Mouse (Mus musculus): ENCODE results near the gene Poll. TPM values are rescaled to one million over a fixed set of nuclear protein-coding genes. Genes with fewer than 3 reads are reported as not detected.

Poll gene
- polyA plus RNA-seq, 1 experiment from 2014 or later: 6.0 TPM

- no peaks in the 10 kb centered on the region for H3K27me3 ChIP-seq (ENCODE audit: control insufficient read depth, insufficient read depth, low read length)
- 45% methylated on average over 8 of the region's 8 CpGs for WGBS
- DNase-seq (ENCODE audit: low spot score) (no peak), ATAC-seq (ENCODE audit: low FRiP score, low TSS enrichment) (no peak)
- H3K4me3 ChIP-seq (ENCODE audit: low read depth, low read length): no peak overlapping the region
- no peak for TF ChIP-seq EP300 (optimal IDR thresholded peaks at IDR 0.05)
- no peak for TF ChIP-seq CTCF (IDR thresholded peaks at IDR 0.05; ENCODE audit: low read depth)
- H3K36me3 ChIP-seq (ENCODE audit: control insufficient read depth, insufficient read depth, low read length): peaks cover 10% of the 10 kb centered on the region; the same call in 1 of the 2 replicates
- no peak overlapping the region for H3K27ac ChIP-seq (replicated peaks)
- H3K9me3 ChIP-seq (ENCODE audit: control insufficient read depth, low read length): no peaks in the 10 kb centered on the region
- no peak overlapping the region for H3K4me2 ChIP-seq (replicated peaks; ENCODE audit: low read depth)
- H3K4me1 ChIP-seq (replicated peaks; ENCODE audit: control insufficient read depth, insufficient read depth): no peaks in the 10 kb centered on the region
- no peak overlapping the region for H3K9ac ChIP-seq (ENCODE audit: low read length)
Measured at GRCm38 (mm10) chr19:45582161-45582560, 21.8 kb upstream of the Poll start.

GRCm38 (mm10) chr19:45581257-45581656 lies 20.9 kb upstream of the Poll start:
- no peaks in the 10 kb centered on the region for H3K9me3 ChIP-seq (ENCODE audit: control insufficient read depth, low read length)
- TF ChIP-seq CTCF (IDR thresholded peaks at IDR 0.05; ENCODE audit: low read depth) (peak; percentile 80), EP300 (optimal IDR thresholded peaks at IDR 0.05) (no peak)
- no peak overlapping the region for H3K4me2 ChIP-seq (replicated peaks; ENCODE audit: low read depth)
- no peak overlapping the region for H3K9ac ChIP-seq (ENCODE audit: low read length)
- H3K27me3 ChIP-seq (ENCODE audit: control insufficient read depth, insufficient read depth, low read length): no peaks in the 10 kb centered on the region
- DNase-seq (ENCODE audit: low spot score) (peak; percentile 78), ATAC-seq (ENCODE audit: low FRiP score, low TSS enrichment) (peak; percentile 54; the same call in 1 of the 2 replicates)
- peaks cover 14% of the 10 kb centered on the region; the same call in 1 of the 2 replicates for H3K36me3 ChIP-seq (ENCODE audit: control insufficient read depth, insufficient read depth, low read length)
- no peak overlapping the region for H3K4me3 ChIP-seq (ENCODE audit: low read depth, low read length)
- WGBS: 47% methylated on average over 3 of the region's 3 CpGs
- H3K27ac ChIP-seq (replicated peaks): no peak overlapping the region
- no peaks in the 10 kb centered on the region for H3K4me1 ChIP-seq (replicated peaks; ENCODE audit: control insufficient read depth, insufficient read depth)

GRCm38 (mm10) chr19:45580235-45580634 lies 19.9 kb upstream of the Poll start:
- no peak overlapping the region for H3K27ac ChIP-seq (replicated peaks)
- H3K4me3 ChIP-seq (ENCODE audit: low read depth, low read length): no peak overlapping the region
- TF ChIP-seq CTCF (IDR thresholded peaks at IDR 0.05; ENCODE audit: low read depth) (no peak), EP300 (optimal IDR thresholded peaks at IDR 0.05) (no peak)

GRCm38 (mm10) chr19:45579416-45579815 lies 19.1 kb upstream of the Poll start:
- Histone ChIP-seq H3K36me3 (ENCODE audit: control insufficient read depth, insufficient read depth, low read length) (peaks cover 14% of the 10 kb centered on the region; the same call in 1 of the 2 replicates), H3K4me1 (replicated peaks; ENCODE audit: control insufficient read depth, insufficient read depth) (no peaks in the 10 kb centered on the region), H3K4me3 (ENCODE audit: low read depth, low read length) (no peak overlapping the region), H3K27ac (replicated peaks) (no peak overlapping the region), H3K9ac (ENCODE audit: low read length) (no peak overlapping the region), H3K9me3 (ENCODE audit: control insufficient read depth, low read length) (no peaks in the 10 kb centered on the region), H3K27me3 (ENCODE audit: control insufficient read depth, insufficient read depth, low read length) (no peaks in the 10 kb centered on the region), H3K4me2 (replicated peaks; ENCODE audit: low read depth) (no peak overlapping the region)
- ATAC-seq (ENCODE audit: low FRiP score, low TSS enrichment) (no peak), DNase-seq (ENCODE audit: low spot score) (no peak)
- 90% methylated on average over 7 of the region's 7 CpGs for WGBS
- TF ChIP-seq EP300 (optimal IDR thresholded peaks at IDR 0.05) (no peak), CTCF (IDR thresholded peaks at IDR 0.05; ENCODE audit: low read depth) (no peak)

More at GRCm38 (mm10) chr19:45580235-45580634, 19.9 kb upstream of the Poll start:
- ATAC-seq (ENCODE audit: low FRiP score, low TSS enrichment) (no peak), DNase-seq (ENCODE audit: low spot score) (no peak)
- 85% methylated on average over 12 of the region's 12 CpGs for WGBS
- H3K27me3 ChIP-seq (ENCODE audit: control insufficient read depth, insufficient read depth, low read length): no peaks in the 10 kb centered on the region
- H3K9ac ChIP-seq (ENCODE audit: low read length): no peak overlapping the region
- no peaks in the 10 kb centered on the region for H3K9me3 ChIP-seq (ENCODE audit: control insufficient read depth, low read length)
- H3K36me3 ChIP-seq (ENCODE audit: control insufficient read depth, insufficient read depth, low read length): peaks cover 14% of the 10 kb centered on the region; the same call in 1 of the 2 replicates
- no peak overlapping the region for H3K4me2 ChIP-seq (replicated peaks; ENCODE audit: low read depth)
- no peaks in the 10 kb centered on the region for H3K4me1 ChIP-seq (replicated peaks; ENCODE audit: control insufficient read depth, insufficient read depth)

- H3K4me1 ChIP-seq (replicated peaks; ENCODE audit: control insufficient read depth, insufficient read depth): no peaks in the 10 kb centered on the region
- TF ChIP-seq CTCF (IDR thresholded peaks at IDR 0.05; ENCODE audit: low read depth) (no peak), EP300 (optimal IDR thresholded peaks at IDR 0.05) (no peak)
- peaks cover 12% of the 10 kb centered on the region; the same call in 1 of the 2 replicates for H3K36me3 ChIP-seq (ENCODE audit: control insufficient read depth, insufficient read depth, low read length)
- no peak overlapping the region for H3K27ac ChIP-seq (replicated peaks)
- DNase-seq (ENCODE audit: low spot score) (no peak), ATAC-seq (ENCODE audit: low FRiP score, low TSS enrichment) (no peak)
- H3K9ac ChIP-seq (ENCODE audit: low read length): no peak overlapping the region
- H3K4me3 ChIP-seq (ENCODE audit: low read depth, low read length): no peak overlapping the region
- H3K9me3 ChIP-seq (ENCODE audit: control insufficient read depth, low read length): no peaks in the 10 kb centered on the region
- 72% methylated on average over 12 of the region's 12 CpGs for WGBS
- no peaks in the 10 kb centered on the region for H3K27me3 ChIP-seq (ENCODE audit: control insufficient read depth, insufficient read depth, low read length)
- no peak overlapping the region for H3K4me2 ChIP-seq (replicated peaks; ENCODE audit: low read depth)
Measured at GRCm38 (mm10) chr19:45578976-45579375, 18.6 kb upstream of the Poll start.

GRCm38 (mm10) chr19:45577141-45577750 lies 16.9 kb upstream of the Poll start:
- TF ChIP-seq EP300 (optimal IDR thresholded peaks at IDR 0.05): no peak
- no peak for TF ChIP-seq CTCF (IDR thresholded peaks at IDR 0.05; ENCODE audit: low read depth)
- peaks cover 12% of the 10 kb centered on the region; the same call in 1 of the 2 replicates for H3K36me3 ChIP-seq (ENCODE audit: control insufficient read depth, insufficient read depth, low read length)
- no peaks in the 10 kb centered on the region for H3K9me3 ChIP-seq (ENCODE audit: control insufficient read depth, low read length)
- H3K4me2 ChIP-seq (replicated peaks; ENCODE audit: low read depth): no peak overlapping the region
- 72% methylated on average over 14 of the region's 14 CpGs for WGBS
- H3K27me3 ChIP-seq (ENCODE audit: control insufficient read depth, insufficient read depth, low read length): no peaks in the 10 kb centered on the region
- ATAC-seq (ENCODE audit: low FRiP score, low TSS enrichment) (no peak), DNase-seq (ENCODE audit: low spot score) (no peak)
- H3K4me3 ChIP-seq (ENCODE audit: low read depth, low read length): no peak overlapping the region
- H3K27ac ChIP-seq (replicated peaks): no peak overlapping the region
- no peak overlapping the region for H3K9ac ChIP-seq (ENCODE audit: low read length)
- H3K4me1 ChIP-seq (replicated peaks; ENCODE audit: control insufficient read depth, insufficient read depth): no peaks in the 10 kb centered on the region
